Mouse (Mus musculus): ENCODE measurements around the gene Rasal2. TPM values are rescaled to one million over a fixed set of nuclear protein-coding genes. Genes with fewer than 3 reads are reported as not detected.

Gene Rasal2
- polyA plus RNA-seq, 1 experiment from 2014 or later, result 3.8 TPM

GRCm38 (mm10) chr1:157435926-157436325 is 23.5 kb upstream of the Rasal2 start:
- Histone ChIP-seq H3K9ac (no peak overlapping the region), H3K9me3 (replicated peaks) (no peaks in the 10 kb centered on the region), H3K27me3 (replicated peaks) (no peaks in the 10 kb centered on the region), H3K4me1 (no peaks in the 10 kb centered on the region), H3K4me3 (no peak overlapping the region), H3K36me3 (no peaks in the 10 kb centered on the region), H3K4me2 (no peak overlapping the region), H3K27ac (no peak overlapping the region)
- no peak for ATAC-seq
- WGBS (ENCODE audit: insufficient replicate concordance), result 45% methylated on average over 6 of the region's 6 CpGs

GRCm38 (mm10) chr1:157434404-157434803 is 22.0 kb upstream of the Rasal2 start:
- 64% methylated on average over 4 of the region's 4 CpGs for WGBS (ENCODE audit: insufficient replicate concordance)
- no peaks in the 10 kb centered on the region for H3K9me3 ChIP-seq (replicated peaks)

GRCm38 (mm10) chr1:157433316-157433715 is 20.9 kb upstream of the Rasal2 start:
- Histone ChIP-seq H3K9me3 (replicated peaks) (no peaks in the 10 kb centered on the region), H3K9ac (no peak overlapping the region), H3K4me3 (no peak overlapping the region), H3K36me3 (no peaks in the 10 kb centered on the region), H3K4me2 (no peak overlapping the region), H3K4me1 (no peaks in the 10 kb centered on the region), H3K27ac (no peak overlapping the region), H3K27me3 (replicated peaks) (no peaks in the 10 kb centered on the region)
- whole genome bisulfite sequencing (ENCODE audit: insufficient replicate concordance), result 33% methylated on average over 3 of the region's 3 CpGs
- ATAC-seq, result no peak

More at GRCm38 (mm10) chr1:157434404-157434803, 22.0 kb upstream of the Rasal2 start:
- Histone ChIP-seq H3K9ac (no peak overlapping the region), H3K27ac (no peak overlapping the region), H3K4me1 (no peaks in the 10 kb centered on the region), H3K36me3 (no peaks in the 10 kb centered on the region), H3K4me3 (no peak overlapping the region), H3K4me2 (no peak overlapping the region), H3K27me3 (replicated peaks) (no peaks in the 10 kb centered on the region)
- ATAC-seq, result no peak

GRCm38 (mm10) chr1:157428366-157428765 is 16.0 kb upstream of the Rasal2 start:
- H3K9me3 ChIP-seq (replicated peaks), result no peaks in the 10 kb centered on the region
- ATAC-seq, result no peak
- no peak overlapping the region for H3K27ac ChIP-seq
- WGBS (ENCODE audit: insufficient replicate concordance), result 65% methylated on average over 3 of the region's 3 CpGs
- no peak overlapping the region for H3K4me3 ChIP-seq
- no peak overlapping the region for H3K4me2 ChIP-seq
- H3K36me3 ChIP-seq, result no peaks in the 10 kb centered on the region
- peaks cover 9% of the 10 kb centered on the region for H3K4me1 ChIP-seq
- H3K27me3 ChIP-seq (replicated peaks), result no peaks in the 10 kb centered on the region
- no peak overlapping the region for H3K9ac ChIP-seq

GRCm38 (mm10) chr1:157427604-157428003 is 15.2 kb upstream of the Rasal2 start:
- ATAC-seq, result no peak
- H3K9me3 ChIP-seq (replicated peaks), result no peaks in the 10 kb centered on the region
- no peak overlapping the region for H3K4me2 ChIP-seq
- WGBS (ENCODE audit: insufficient replicate concordance), result 85% methylated on average over 4 of the region's 4 CpGs
- peaks cover 9% of the 10 kb centered on the region for H3K4me1 ChIP-seq
- no peaks in the 10 kb centered on the region for H3K36me3 ChIP-seq
- no peaks in the 10 kb centered on the region for H3K27me3 ChIP-seq (replicated peaks)
- H3K9ac ChIP-seq, result no peak overlapping the region
- no peak overlapping the region for H3K4me3 ChIP-seq
- no peak overlapping the region for H3K27ac ChIP-seq

GRCm38 (mm10) chr1:157426933-157427332 is 14.5 kb upstream of the Rasal2 start:
- H3K36me3 ChIP-seq, result no peaks in the 10 kb centered on the region
- H3K27ac ChIP-seq, result no peak overlapping the region
- no peak for ATAC-seq
- no peak overlapping the region for H3K4me2 ChIP-seq
- WGBS (ENCODE audit: insufficient replicate concordance), result 28% methylated on average over 1 of the region's 1 CpGs
- H3K9me3 ChIP-seq (replicated peaks), result no peaks in the 10 kb centered on the region
- peaks cover 9% of the 10 kb centered on the region for H3K4me1 ChIP-seq
- no peak overlapping the region for H3K9ac ChIP-seq
- no peak overlapping the region for H3K4me3 ChIP-seq
- no peaks in the 10 kb centered on the region for H3K27me3 ChIP-seq (replicated peaks)

- Histone ChIP-seq H3K4me1 (peaks cover 9% of the 10 kb centered on the region), H3K4me3 (no peak overlapping the region), H3K27me3 (replicated peaks) (no peaks in the 10 kb centered on the region), H3K36me3 (no peaks in the 10 kb centered on the region), H3K27ac (no peak overlapping the region), H3K9ac (no peak overlapping the region), H3K9me3 (replicated peaks) (no peaks in the 10 kb centered on the region), H3K4me2 (peak overlapping the region; percentile 55)
- ATAC-seq, result peak; percentile 51; the same call in 1 of the 2 replicates
- 12% methylated on average over 8 of the region's 8 CpGs for WGBS (ENCODE audit: insufficient replicate concordance)
Measured at GRCm38 (mm10) chr1:157425741-157426427, 13.5 kb upstream of the Rasal2 start.

GRCm38 (mm10) chr1:157417861-157418260 is 5.5 kb upstream of the Rasal2 start:
- H3K27ac ChIP-seq, result no peak overlapping the region
- H3K4me2 ChIP-seq, result no peak overlapping the region
- ATAC-seq, result no peak
- WGBS (ENCODE audit: insufficient replicate concordance), result 45% methylated on average over 7 of the region's 7 CpGs
- H3K4me3 ChIP-seq, result no peak overlapping the region
- peaks cover 8% of the 10 kb centered on the region for H3K4me1 ChIP-seq
- H3K36me3 ChIP-seq, result no peaks in the 10 kb centered on the region
- H3K9me3 ChIP-seq (replicated peaks), result no peaks in the 10 kb centered on the region
- H3K27me3 ChIP-seq (replicated peaks), result no peaks in the 10 kb centered on the region
- no peak overlapping the region for H3K9ac ChIP-seq

- Histone ChIP-seq H3K4me2 (no peak overlapping the region), H3K4me1 (peaks cover 8% of the 10 kb centered on the region), H3K27ac (no peak overlapping the region), H3K4me3 (no peak overlapping the region), H3K27me3 (replicated peaks) (no peaks in the 10 kb centered on the region), H3K9me3 (replicated peaks) (no peaks in the 10 kb centered on the region), H3K9ac (no peak overlapping the region), H3K36me3 (no peaks in the 10 kb centered on the region)
- no peak for ATAC-seq
- 43% methylated on average over 3 of the region's 3 CpGs for WGBS (ENCODE audit: insufficient replicate concordance)
Measured at GRCm38 (mm10) chr1:157417414-157417813, 5.0 kb upstream of the Rasal2 start.

GRCm38 (mm10) chr1:157416628-157417027 is 4.2 kb upstream of the Rasal2 start:
- no peaks in the 10 kb centered on the region for H3K9me3 ChIP-seq (replicated peaks)
- ATAC-seq, result no peak
- no peak overlapping the region for H3K4me2 ChIP-seq
- no peaks in the 10 kb centered on the region for H3K36me3 ChIP-seq
- 75% methylated on average over 2 of the region's 2 CpGs for WGBS (ENCODE audit: insufficient replicate concordance)
- H3K27ac ChIP-seq, result no peak overlapping the region
- no peak overlapping the region for H3K9ac ChIP-seq
- peaks cover 5% of the 10 kb centered on the region; the same call in 1 of the 2 replicates for H3K27me3 ChIP-seq (replicated peaks)
- H3K4me3 ChIP-seq, result no peak overlapping the region
- peaks cover 8% of the 10 kb centered on the region for H3K4me1 ChIP-seq

- Histone ChIP-seq H3K36me3 (no peaks in the 10 kb centered on the region), H3K4me2 (no peak overlapping the region), H3K4me3 (no peak overlapping the region), H3K27me3 (replicated peaks) (peaks cover 9% of the 10 kb centered on the region; the same call in 1 of the 2 replicates), H3K9ac (no peak overlapping the region), H3K27ac (no peak overlapping the region), H3K9me3 (replicated peaks) (no peaks in the 10 kb centered on the region), H3K4me1 (peaks cover 17% of the 10 kb centered on the region)
- ATAC-seq, result no peak
- WGBS (ENCODE audit: insufficient replicate concordance), result 28% methylated on average over 3 of the region's 3 CpGs
Measured at GRCm38 (mm10) chr1:157415771-157416170, 3.4 kb upstream of the Rasal2 start.

GRCm38 (mm10) chr1:157411711-157412380 is 549 bp downstream of the Rasal2 start:
- WGBS (ENCODE audit: insufficient replicate concordance), result 2% methylated on average over 65 of the region's 85 CpGs

More at GRCm38 (mm10) chr1:157411711-157412380, 549 bp downstream of the Rasal2 start:
- Histone ChIP-seq H3K36me3 (no peaks in the 10 kb centered on the region), H3K4me3 (peak overlapping the region; percentile 82), H3K9ac (peak overlapping the region; percentile 86), H3K9me3 (replicated peaks) (no peaks in the 10 kb centered on the region), H3K4me2 (peak overlapping the region; percentile 97), H3K27ac (peak overlapping the region; percentile 81), H3K4me1 (peaks cover 20% of the 10 kb centered on the region), H3K27me3 (replicated peaks) (peaks cover 9% of the 10 kb centered on the region; the same call in 1 of the 2 replicates)
- peak; percentile 77 for ATAC-seq
